Mouse (Mus musculus) olfactory bulb, adult 2 months (tissue): ENCODE measurements around the gene Tubb2a.

Experiments
- CTCF ChIP-seq: fragments of 200-500 bp; IDR thresholded peaks from 2 replicates; pipeline ENCODE4 v1.5.1; 2012; ENCODE audit warnings: low read depth, mild to moderate bottlenecking, low read length, moderate library complexity; ENCODE audit not compliant: insufficient read depth
- POLR2A ChIP-seq: fragments of 200-500 bp; IDR thresholded peaks from 2 replicates; pipeline ENCODE4 v1.6.1; 2012; ENCODE audit warnings: mild to moderate bottlenecking, low read depth, low read length, moderate library complexity; ENCODE audit not compliant: insufficient read depth

DNA sequence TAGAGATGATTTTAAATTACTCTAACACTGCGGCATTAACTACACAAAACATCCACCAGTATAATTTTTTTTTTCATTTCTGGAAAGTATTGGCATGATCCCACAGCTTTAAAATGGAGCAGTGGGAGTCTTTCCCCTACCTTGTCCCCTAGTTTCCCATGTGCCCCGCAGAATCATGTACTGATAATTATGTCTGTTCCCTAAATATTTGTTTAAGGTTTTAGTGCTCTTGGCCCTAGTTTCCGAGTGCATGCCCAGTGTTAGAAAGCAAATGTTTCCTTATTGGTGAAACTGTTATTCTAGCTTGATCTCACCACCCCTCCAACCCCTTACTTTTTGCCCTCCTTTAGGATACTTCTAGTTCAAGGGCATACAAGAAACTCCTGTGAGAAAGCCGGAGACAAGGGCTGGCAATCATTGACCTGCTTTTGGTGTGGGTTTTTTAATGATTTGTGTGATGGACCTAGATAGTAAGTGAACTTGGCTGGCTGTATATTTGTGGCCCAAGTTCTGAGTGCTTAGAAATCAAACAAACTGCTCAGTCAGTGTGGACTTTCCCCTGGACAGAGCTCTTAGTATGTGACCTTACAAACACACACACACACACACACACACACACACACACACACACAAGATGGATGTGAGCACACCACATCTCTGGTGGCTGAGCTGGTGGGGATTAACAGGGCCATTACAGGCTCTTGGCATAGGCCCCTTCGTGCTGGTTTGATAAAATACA is 32.1 kb downstream of the Tubb2a start:
- TF ChIP-seq POLR2A (no peak), CTCF (no peak)
